Mouse (Mus musculus) ES-CJ7 (cell line): Measurements from ENCODE around the gene Adamts2.

Source experiments
- DNase-seq: peaks from one replicate; pipeline ENCODE4 v3.0.0; 2011; ENCODE audit warnings: low read depth, low spot score

Adamts2 gene

DNA sequence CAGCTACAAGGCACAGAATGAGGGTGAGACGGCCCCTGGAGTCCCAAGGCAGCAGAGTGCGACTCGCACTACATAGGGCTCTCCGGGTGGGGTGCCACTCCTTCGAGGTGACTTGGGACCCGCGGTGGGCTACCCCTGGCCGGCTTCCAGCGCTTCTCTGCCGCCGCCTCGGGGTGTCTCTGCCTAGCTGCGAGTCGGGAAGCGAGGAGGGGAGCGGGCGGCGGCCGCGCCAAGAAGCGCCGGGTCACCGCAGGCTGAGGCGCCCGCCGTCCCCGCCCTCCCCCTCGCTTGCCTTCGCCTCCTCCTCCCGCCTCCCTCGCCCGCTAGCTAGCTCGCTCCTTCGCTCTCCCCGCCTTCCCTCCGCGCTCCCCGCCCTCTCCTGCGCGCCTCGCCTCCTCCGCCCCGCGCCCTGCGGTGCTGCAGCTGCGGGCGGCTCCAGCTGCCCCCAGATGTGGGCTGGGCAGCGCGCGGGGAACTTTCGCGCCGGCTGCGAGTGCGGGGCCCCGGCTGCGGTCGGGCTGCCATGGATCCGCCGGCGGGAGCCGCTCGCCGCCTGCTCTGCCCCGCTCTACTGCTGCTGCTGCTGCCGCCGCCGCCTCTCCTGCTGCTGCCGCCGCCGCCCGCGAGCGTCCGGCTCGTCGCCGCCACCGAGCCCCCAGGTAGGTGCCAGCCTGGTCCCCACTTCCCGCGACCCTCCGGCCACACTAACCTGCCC is at the start of gene Adamts2:
Gene Adamts2 (plus strand): TSS at position 444 of the 715 bp plus-strand sequence.
- peak; percentile 67 for DNase-seq

- DNase-seq, result no peak
Measured at GRCm38 (mm10) chr11:50557064-50557463, 44.8 kb upstream of the Adamts2 start.

GRCm38 (mm10) chr11:50559108-50559507 is 42.8 kb upstream of the Adamts2 start:
- peak; percentile 68 for DNase-seq

DNA sequence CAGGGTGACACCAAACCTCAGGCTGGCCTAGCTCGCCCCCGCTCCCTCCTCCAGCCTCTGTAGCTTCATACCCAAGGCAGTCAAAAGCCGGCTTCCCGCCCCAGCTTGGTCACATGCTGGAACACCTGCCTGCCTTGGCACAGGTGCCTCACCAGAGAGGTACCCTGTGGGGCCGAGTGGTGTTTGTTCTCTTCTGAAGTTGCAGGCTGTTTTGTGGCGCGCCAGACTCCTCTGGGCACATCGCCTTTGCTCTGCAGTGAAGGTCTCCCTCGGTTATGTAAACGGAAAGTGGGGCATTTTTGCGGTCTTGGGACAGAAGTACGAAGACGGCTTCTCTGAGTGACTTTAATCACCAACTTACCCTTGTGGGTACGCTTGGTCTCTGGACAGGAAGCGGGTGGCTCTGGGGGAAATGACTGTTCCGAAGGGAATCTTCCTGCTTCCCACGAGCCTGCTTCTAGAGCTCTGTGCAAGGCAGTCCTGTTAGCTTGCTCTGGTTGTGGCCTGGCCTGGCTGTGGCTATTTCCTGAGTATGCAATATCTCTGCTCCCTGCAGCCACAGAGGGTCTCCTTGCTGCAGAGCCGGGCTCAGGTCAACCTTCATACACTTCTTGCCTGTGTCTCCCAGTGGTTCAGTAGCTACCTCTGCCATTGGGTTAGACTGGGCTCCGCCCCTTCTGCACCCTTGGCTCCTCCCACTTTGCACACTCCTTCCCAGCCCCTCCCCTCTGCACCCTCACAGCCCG is 36.2 kb upstream of the Adamts2 start:
- peak; percentile 51 for DNase-seq

GRCm38 (mm10) chr11:50571448-50571847 is 30.4 kb upstream of the Adamts2 start:
- no peak for DNase-seq

DNA sequence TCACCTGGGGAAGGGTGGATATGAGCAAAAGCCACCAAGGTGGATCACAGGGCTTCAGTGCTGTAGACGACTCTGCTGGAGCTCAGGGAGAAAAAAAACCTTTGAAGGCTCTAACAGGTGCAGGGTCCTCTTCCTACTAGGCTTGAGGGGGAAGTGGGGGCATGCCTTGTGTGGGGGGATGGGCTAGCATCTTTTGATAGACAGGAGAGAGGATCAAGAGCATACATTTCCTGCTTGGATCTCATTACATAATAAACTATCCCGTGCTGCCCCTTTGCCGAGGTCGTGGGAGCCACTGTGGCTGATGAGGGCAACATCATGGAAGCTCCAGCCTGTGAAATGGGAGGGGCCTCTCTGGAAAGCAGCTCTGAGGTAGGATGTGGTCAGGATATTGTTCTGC is 25.4 kb upstream of the Adamts2 start:
- no peak for DNase-seq

GRCm38 (mm10) chr11:50587026-50587425 is 14.9 kb upstream of the Adamts2 start:
- DNase-seq, result peak; percentile 60

DNA sequence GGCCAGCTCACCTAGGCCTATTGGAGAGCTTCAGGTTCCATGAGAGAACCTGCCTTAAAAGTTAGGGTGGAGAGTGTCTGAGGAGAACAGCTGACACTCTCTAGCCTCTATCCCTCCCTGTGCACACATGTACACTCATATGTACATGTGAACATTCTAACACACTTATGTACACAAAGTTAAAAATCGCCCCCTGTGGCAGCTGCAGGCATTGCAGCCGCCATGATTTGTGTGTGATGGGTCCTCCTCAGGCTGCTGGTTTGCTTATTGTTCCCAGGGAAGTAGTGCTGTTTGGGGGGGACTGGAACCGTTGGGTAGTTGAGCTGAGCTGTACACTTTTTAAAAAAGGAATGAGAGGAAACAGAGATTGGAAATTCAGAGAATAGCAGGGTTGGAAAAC is 14.1 kb upstream of the Adamts2 start:
- DNase-seq, result peak; percentile 68

- DNase-seq, result peak; percentile 61
Measured at GRCm38 (mm10) chr11:50589060-50589459, 12.8 kb upstream of the Adamts2 start.

- DNase-seq, result no peak
Measured at GRCm38 (mm10) chr11:50591053-50591452, 10.8 kb upstream of the Adamts2 start.

DNA sequence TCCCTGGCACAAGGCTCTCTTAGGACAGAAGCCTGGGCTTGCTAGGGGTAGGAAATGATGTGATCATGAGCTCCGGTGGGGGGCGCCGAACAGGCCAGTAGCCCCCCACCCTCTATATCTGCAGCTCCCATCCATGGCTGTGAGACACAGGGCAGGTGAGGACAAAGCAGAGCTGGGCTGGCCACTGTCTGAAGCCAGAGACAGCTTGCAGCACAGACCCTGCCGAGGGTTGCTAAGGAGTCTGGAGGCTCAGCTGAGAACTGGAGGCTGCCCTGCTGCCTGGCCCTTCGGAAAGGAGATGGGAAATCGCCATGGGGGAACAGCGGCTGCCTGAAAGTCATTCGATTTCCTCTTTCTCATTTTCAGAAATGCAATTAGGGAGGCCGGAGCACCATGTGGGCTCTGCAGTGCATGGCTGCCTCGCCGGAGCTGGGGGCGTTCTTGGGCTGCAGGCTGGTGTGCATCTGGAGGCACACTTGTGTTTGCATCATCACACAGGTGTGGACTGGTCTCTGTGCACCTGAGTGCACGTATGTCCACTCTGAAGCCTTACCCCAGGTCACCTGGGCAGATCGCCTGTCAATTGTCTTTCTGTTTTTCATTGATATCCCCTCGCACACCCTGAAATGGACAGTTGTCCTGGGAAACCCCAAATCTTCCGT is 8.9 kb upstream of the Adamts2 start:
- no peak for DNase-seq

DNA sequence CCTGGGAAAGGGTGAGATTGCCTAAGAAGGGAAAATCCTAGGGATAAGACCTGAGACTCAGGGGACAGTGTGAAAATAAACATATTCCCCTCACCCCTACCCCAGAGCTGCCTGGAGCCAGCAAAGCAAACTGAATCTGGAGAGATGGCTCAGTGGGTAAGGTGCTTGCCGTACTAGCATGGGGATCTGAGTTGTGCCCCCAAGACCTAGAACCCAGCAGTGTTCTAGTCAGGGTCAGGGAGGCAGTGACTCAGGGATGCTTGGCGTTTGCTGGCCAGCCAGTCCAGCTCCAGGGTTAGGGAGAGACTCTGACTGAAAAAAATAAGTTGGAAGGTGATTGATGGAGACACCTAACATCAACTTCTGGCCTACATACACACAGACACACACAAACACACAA is 5.3 kb upstream of the Adamts2 start:
- no peak for DNase-seq

DNA sequence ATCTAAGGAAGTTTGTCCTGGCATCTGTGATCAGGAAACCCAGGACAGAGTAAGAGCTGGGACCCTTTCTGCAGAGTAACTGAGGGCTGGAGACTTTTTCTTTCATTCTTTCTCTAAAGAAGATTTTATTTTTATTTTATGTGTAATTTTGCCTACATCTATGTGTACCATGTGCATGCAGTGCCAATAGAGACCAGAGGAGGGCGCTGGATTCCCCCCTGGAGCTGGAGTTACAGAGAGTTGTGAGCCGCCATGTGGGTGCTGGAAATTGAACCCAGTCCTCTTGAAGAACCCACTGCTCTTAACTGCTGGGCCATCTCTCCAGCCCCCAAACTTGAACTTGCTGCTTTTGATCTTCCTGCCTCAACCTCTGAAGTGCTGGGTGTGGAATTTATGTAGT is 2.7 kb upstream of the Adamts2 start:
- DNase-seq, result peak; percentile 37

- peak; percentile 43 for DNase-seq
Measured at GRCm38 (mm10) chr11:50602356-50603081, 635 bp downstream of the Adamts2 start.

GRCm38 (mm10) chr11:50603082-50603910 is 1.4 kb downstream of the Adamts2 start:
- DNase-seq, result peak; percentile 70

DNA sequence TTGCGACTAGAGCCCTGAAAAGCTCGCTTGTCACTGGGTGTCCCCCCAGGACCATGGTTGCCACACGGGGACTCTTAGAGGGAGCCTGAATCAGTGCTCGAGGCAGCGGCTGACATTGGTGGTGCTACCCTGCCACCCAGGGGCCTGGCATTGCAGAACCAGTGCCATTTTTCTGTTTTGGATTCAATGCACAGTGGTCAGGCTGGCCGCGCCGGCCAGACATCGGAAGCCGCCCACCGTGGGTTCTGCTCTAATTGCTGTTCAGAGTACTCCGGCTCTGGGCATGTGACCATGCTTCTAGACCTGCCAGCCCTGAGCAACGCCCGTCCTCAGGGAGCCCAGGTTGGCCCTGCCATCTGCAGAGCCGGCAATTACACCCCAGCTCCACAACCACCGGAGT is 2.5 kb downstream of the Adamts2 start:
- DNase-seq, result no peak

GRCm38 (mm10) chr11:50611181-50611580 is 9.3 kb downstream of the Adamts2 start:
- no peak for DNase-seq

DNA sequence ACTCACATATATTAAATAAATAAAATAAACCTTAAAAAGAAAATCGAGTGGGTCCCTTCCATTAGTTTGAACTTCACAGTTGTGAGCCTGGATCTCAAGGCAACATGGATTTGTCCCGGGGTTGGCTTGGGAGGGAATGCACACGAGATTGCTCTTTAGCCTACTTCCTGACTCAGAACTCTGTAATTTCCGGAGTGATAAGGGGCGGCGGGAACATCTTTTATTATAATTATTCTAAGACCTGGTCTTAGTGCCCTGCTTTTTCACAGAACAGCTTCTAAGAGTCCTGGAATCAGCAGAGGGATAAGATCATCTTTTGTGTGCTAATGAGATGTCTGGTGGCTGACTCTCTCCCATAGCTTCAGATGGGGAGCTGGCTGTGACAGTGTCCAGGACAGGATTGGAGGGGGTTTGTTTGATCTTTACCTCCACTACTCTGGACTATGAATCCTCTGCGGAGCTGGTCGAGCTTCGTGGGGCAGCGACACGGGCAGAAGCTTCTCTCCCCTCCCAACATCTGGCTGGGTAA is 15.2 kb downstream of the Adamts2 start:
- DNase-seq, result no peak

GRCm38 (mm10) chr11:50620926-50621325 is 19.0 kb downstream of the Adamts2 start:
- DNase-seq, result no peak

- no peak for DNase-seq
Measured at GRCm38 (mm10) chr11:50621364-50621763, 19.5 kb downstream of the Adamts2 start.

GRCm38 (mm10) chr11:50622238-50622726 is 20.4 kb downstream of the Adamts2 start:
- no peak for DNase-seq
